Mouse (Mus musculus): Measurements from ENCODE around the gene Pgc.
A peak's percentile ranks its signal among the peaks of the same experiment; 100 is the strongest.

The Pgc gene

GRCm38 (mm10) chr17:47726566-47726965 is at the start of gene Pgc:
Pgc (plus strand) TSS chr17:47726842.
- no peak for DNase-seq (ENCODE audit: extremely low spot score, low spot score)

- no peak for DNase-seq (ENCODE audit: extremely low spot score, low spot score)
These were observed 48.4 kb upstream of the Pgc start for GRCm38 (mm10) chr17:47678238-47678637.

GRCm38 (mm10) chr17:47678702-47679101 is 47.9 kb upstream of the Pgc start:
- no peak for DNase-seq (ENCODE audit: extremely low spot score, low spot score)

- DNase-seq (ENCODE audit: extremely low spot score, low spot score): no peak
These were observed 43.8 kb upstream of the Pgc start for GRCm38 (mm10) chr17:47682836-47683235.

GRCm38 (mm10) chr17:47687409-47688343 is 39.0 kb upstream of the Pgc start:
- peak; percentile 93 for DNase-seq (ENCODE audit: extremely low spot score, low spot score)

GRCm38 (mm10) chr17:47688344-47688607 is 38.4 kb upstream of the Pgc start, which contains the start of gene Tomm6:
Tomm6 (minus strand) TSS chr17:47688386.
- DNase-seq (ENCODE audit: extremely low spot score, low spot score): no peak

- DNase-seq (ENCODE audit: extremely low spot score, low spot score): peak; percentile 77
These were observed 37.8 kb upstream of the Pgc start, which contains the start of gene Frs3 for GRCm38 (mm10) chr17:47688608-47689575. Frs3 (plus strand) TSS chr17:47689030.

GRCm38 (mm10) chr17:47689894-47690293 is 36.7 kb upstream of the Pgc start:
- no peak for DNase-seq (ENCODE audit: extremely low spot score, low spot score)

GRCm38 (mm10) chr17:47691650-47692049 is 35.0 kb upstream of the Pgc start:
- no peak for DNase-seq (ENCODE audit: extremely low spot score, low spot score)

GRCm38 (mm10) chr17:47693671-47694441 is 32.8 kb upstream of the Pgc start:
- DNase-seq (ENCODE audit: extremely low spot score, low spot score): no peak

GRCm38 (mm10) chr17:47694442-47694502 is 32.4 kb upstream of the Pgc start, which contains the start of gene Gm21981:
Gm21981 (minus strand) TSS chr17:47694455.
- DNase-seq (ENCODE audit: extremely low spot score, low spot score): no peak

GRCm38 (mm10) chr17:47694503-47695336 is 31.9 kb upstream of the Pgc start, which contains the start of gene Prickle4:
Prickle4 (minus strand) TSS chr17:47694736.
- peak; percentile 99 for DNase-seq (ENCODE audit: extremely low spot score, low spot score)

GRCm38 (mm10) chr17:47695337-47695710 is 31.3 kb upstream of the Pgc start:
- no peak for DNase-seq (ENCODE audit: extremely low spot score, low spot score)

- no peak for DNase-seq (ENCODE audit: extremely low spot score, low spot score)
These were observed 28.5 kb upstream of the Pgc start for GRCm38 (mm10) chr17:47698156-47698555.

GRCm38 (mm10) chr17:47699055-47699454 is 27.6 kb upstream of the Pgc start:
- DNase-seq (ENCODE audit: extremely low spot score, low spot score): no peak

- DNase-seq (ENCODE audit: extremely low spot score, low spot score): no peak
These were observed 24.8 kb upstream of the Pgc start for GRCm38 (mm10) chr17:47701793-47702192.

GRCm38 (mm10) chr17:47702548-47703345 is 23.9 kb upstream of the Pgc start:
- no peak for DNase-seq (ENCODE audit: extremely low spot score, low spot score)

GRCm38 (mm10) chr17:47703556-47703955 is 23.1 kb upstream of the Pgc start:
- DNase-seq (ENCODE audit: extremely low spot score, low spot score): peak; percentile 40

- DNase-seq (ENCODE audit: extremely low spot score, low spot score): no peak
These were observed 21.9 kb upstream of the Pgc start for GRCm38 (mm10) chr17:47704692-47705091.

GRCm38 (mm10) chr17:47706196-47706595 is 20.4 kb upstream of the Pgc start:
- no peak for DNase-seq (ENCODE audit: extremely low spot score, low spot score)
